ENCODE assay signal across 15 mouse cellular contexts in the genomic region with DNA sequence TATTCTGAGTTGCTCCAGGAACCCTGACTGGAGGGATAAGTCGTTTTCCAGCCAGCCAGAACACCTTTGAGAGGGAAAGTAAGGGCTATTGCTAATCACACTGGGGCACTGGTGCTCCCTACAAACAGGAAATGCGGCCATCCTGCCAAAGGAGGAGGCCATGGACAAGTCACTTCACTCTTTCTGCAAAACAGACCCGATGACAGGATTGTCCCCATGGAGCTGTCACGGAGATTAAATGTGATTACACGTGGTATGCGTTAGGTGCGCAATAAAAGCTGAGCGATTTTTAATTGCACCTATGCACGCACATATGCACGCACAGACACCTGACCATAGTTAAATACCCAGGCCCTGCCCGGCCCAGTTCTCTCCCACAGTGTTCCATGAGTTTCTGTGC. TPM values are rescaled to one million over a fixed set of nuclear protein-coding genes. Genes with fewer than 3 reads are reported as not detected.
DNase-seq lines count a peak whose midpoint lies in the region; ATAC-seq and TF ChIP-seq lines count a peak whose summit lies in the region.
"Had no signal": no experiment of that assay in that cellular context is flagged by ENCODE, and none has a peak within 500 bp of the region (broad histone marks: within the 10 kb centered on the region; RNA-seq: fewer than 3 reads in every experiment).

No protein-coding gene starts in this region.

- no peaks in the 10 kb centered on the region for H3K9me3 ChIP-seq in heart, embryonic 11.5 days (replicated peaks; ENCODE audit: control insufficient read depth, low read length)
- H3K9me3 ChIP-seq in liver, embryonic 12.5 days (replicated peaks): no peaks in the 10 kb centered on the region
- no peaks in the 10 kb centered on the region for H3K9me3 ChIP-seq in embryonic facial prominence, embryonic 12.5 days
- no peaks in the 10 kb centered on the region for H3K9me3 ChIP-seq in limb, embryonic 15.5 days

- no peak overlapping the region for H3K4me2 ChIP-seq in heart, embryonic 11.5 days
- H3K4me2 ChIP-seq in liver, embryonic 12.5 days: no peak overlapping the region
- no peak overlapping the region for H3K4me2 ChIP-seq in embryonic facial prominence, embryonic 12.5 days (replicated peaks)
- no peak overlapping the region for H3K4me2 ChIP-seq in limb, embryonic 15.5 days
- H3K4me2 ChIP-seq: hindbrain, embryonic 14.5 days had no signal

- no peak for TF ChIP-seq EP300 in heart, adult 2 months (IDR thresholded peaks at IDR 0.05; ENCODE audit: insufficient read depth, low read depth, low read length)

- no peaks in the 10 kb centered on the region for H3K36me3 ChIP-seq in heart, adult 2 months (ENCODE audit: control insufficient read depth, insufficient read depth, low read length)
- H3K36me3 ChIP-seq in heart, embryonic 11.5 days (ENCODE audit: control insufficient read depth, insufficient read depth, low read length): no peaks in the 10 kb centered on the region
- no peaks in the 10 kb centered on the region for H3K36me3 ChIP-seq in liver, adult 2 months (ENCODE audit: control insufficient read depth, insufficient read depth, low read length)
- H3K36me3 ChIP-seq in liver, embryonic 12.5 days: no peaks in the 10 kb centered on the region
- H3K36me3 ChIP-seq in embryonic facial prominence, embryonic 12.5 days: no peaks in the 10 kb centered on the region
- no peaks in the 10 kb centered on the region for H3K36me3 ChIP-seq in limb, embryonic 15.5 days

- intact Hi-C loops in heart, adult 2 months (cut with DNase I): no loop called here

- no peak overlapping the region; the same call in 1 of the 2 replicates for H3K9ac ChIP-seq in heart, adult 2 months (ENCODE audit: low read depth, low read length)
- no peak overlapping the region; the same call in 1 of the 2 replicates for H3K9ac ChIP-seq in heart, embryonic 11.5 days (ENCODE audit: low read depth, low read length)
- no peak overlapping the region for H3K9ac ChIP-seq in liver, adult 2 months (ENCODE audit: low read depth, low read length)
- H3K9ac ChIP-seq in liver, embryonic 12.5 days: no peak overlapping the region
- H3K9ac ChIP-seq in embryonic facial prominence, embryonic 12.5 days: no peak overlapping the region
- H3K9ac ChIP-seq in limb, embryonic 15.5 days: no peak overlapping the region
- H3K9ac ChIP-seq: hindbrain, embryonic 14.5 days had no signal

- WGBS in heart, adult 2 months: 62% methylated on average over 11 of the region's 11 CpGs
- WGBS in heart, embryonic 11.5 days (ENCODE audit: insufficient replicate concordance): 59% methylated on average over 11 of the region's 11 CpGs
- 57% methylated on average over 11 of the region's 11 CpGs for WGBS in liver, adult 2 months
- WGBS in liver, embryonic 12.5 days (ENCODE audit: insufficient replicate concordance): 60% methylated on average over 11 of the region's 11 CpGs
- 29% methylated on average over 11 of the region's 11 CpGs for WGBS in embryonic facial prominence, embryonic 12.5 days
- WGBS in limb, embryonic 15.5 days: 26% methylated on average over 11 of the region's 11 CpGs

- no peaks in the 10 kb centered on the region for H3K27me3 ChIP-seq in heart, adult 2 months (ENCODE audit: control insufficient read depth, insufficient read depth, low read length)
- peaks cover 4% of the 10 kb centered on the region for H3K27me3 ChIP-seq in heart, embryonic 11.5 days (ENCODE audit: control insufficient read depth, insufficient read depth, low read length)
- no peaks in the 10 kb centered on the region for H3K27me3 ChIP-seq in liver, adult 2 months (ENCODE audit: control insufficient read depth, insufficient read depth, low read length)
- H3K27me3 ChIP-seq in liver, embryonic 12.5 days (replicated peaks): peaks cover 65% of the 10 kb centered on the region
- H3K27me3 ChIP-seq in embryonic facial prominence, embryonic 12.5 days: 0 out of 2 replicates have a peak, but pooled peaks cover 6% of the 10 kb centered on the region
- peaks cover 19% of the 10 kb centered on the region; the same call in 1 of the 2 replicates for H3K27me3 ChIP-seq in limb, embryonic 15.5 days

- no peak for TF ChIP-seq CTCF in heart, adult 2 months (IDR thresholded peaks at IDR 0.05)
- no peak for TF ChIP-seq CTCF in liver, adult 2 months (IDR thresholded peaks at IDR 0.05; ENCODE audit: low read depth, low read length)

- H3K27ac ChIP-seq in heart, adult 2 months: peak overlapping the region; percentile 42
- H3K27ac ChIP-seq in heart, embryonic 11.5 days (ENCODE audit: low read depth, low read length): no peak overlapping the region
- peak overlapping the region; percentile 69 for H3K27ac ChIP-seq in liver, adult 2 months (replicated peaks; ENCODE audit: insufficient read depth, low read depth, low read length)
- H3K27ac ChIP-seq in liver, embryonic 12.5 days: no peak overlapping the region
- H3K27ac ChIP-seq in embryonic facial prominence, embryonic 12.5 days: peak overlapping the region; percentile 93
- 0 out of 2 replicates have a peak overlapping the region, but pooled peaks have one; percentile 43 for H3K27ac ChIP-seq in limb, embryonic 15.5 days
- H3K27ac ChIP-seq: hindbrain, embryonic 14.5 days; macrophage had no signal

- H3K4me1 ChIP-seq in heart, adult 2 months (ENCODE audit: control insufficient read depth, insufficient read depth, low read length): peaks cover 28% of the 10 kb centered on the region
- peaks cover 37% of the 10 kb centered on the region for H3K4me1 ChIP-seq in heart, embryonic 11.5 days (ENCODE audit: control insufficient read depth, insufficient read depth, low read length)
- peaks cover 33% of the 10 kb centered on the region for H3K4me1 ChIP-seq in liver, adult 2 months (ENCODE audit: control insufficient read depth, insufficient read depth, low read length)
- peaks cover 62% of the 10 kb centered on the region for H3K4me1 ChIP-seq in liver, embryonic 12.5 days
- peaks cover 57% of the 10 kb centered on the region for H3K4me1 ChIP-seq in embryonic facial prominence, embryonic 12.5 days
- H3K4me1 ChIP-seq in limb, embryonic 15.5 days: peaks cover 73% of the 10 kb centered on the region

- H3K79me2 ChIP-seq in heart, adult 2 months (replicated peaks; ENCODE audit: control insufficient read depth, insufficient read depth, low read length): peaks cover 4% of the 10 kb centered on the region; the same call in 1 of the 2 replicates
- H3K79me2 ChIP-seq in liver, adult 2 months (ENCODE audit: control insufficient read depth, insufficient read depth, low read length): peaks cover 7% of the 10 kb centered on the region; the same call in 1 of the 2 replicates

- no peak for TF ChIP-seq POLR2A in heart, adult 2 months (IDR thresholded peaks at IDR 0.05; ENCODE audit: insufficient read depth, low read depth, low read length)
- no peak for TF ChIP-seq POLR2A in liver, adult 2 months (IDR thresholded peaks at IDR 0.05; ENCODE audit: extremely low read depth, insufficient read depth, low read length)

- DNase-seq in heart, adult 2 months: no peak
- no peak for DNase-seq in liver, adult 2 months (ENCODE audit: extremely low read depth, low read depth, low spot score)
- DNase-seq in testis, postnatal 14 days (ENCODE audit: low spot score): no peak
- no peak for DNase-seq in left cerebral cortex, adult 11 months (ENCODE audit: low spot score)
- DNase-seq: gastrocnemius, postnatal 14 days; retina, postnatal 1 day had no signal

- no peak overlapping the region for H3K4me3 ChIP-seq in heart, adult 2 months
- no peak overlapping the region for H3K4me3 ChIP-seq in heart, embryonic 11.5 days (ENCODE audit: low read depth, low read length)
- H3K4me3 ChIP-seq in liver, adult 2 months (ENCODE audit: insufficient read depth, low read depth, low read length): no peak overlapping the region
- no peak overlapping the region for H3K4me3 ChIP-seq in liver, embryonic 12.5 days
- no peak overlapping the region for H3K4me3 ChIP-seq in embryonic facial prominence, embryonic 12.5 days
- H3K4me3 ChIP-seq in limb, embryonic 15.5 days: no peak overlapping the region
- H3K4me3 ChIP-seq: myocyte had no signal

- ATAC-seq in heart, embryonic 11.5 days (replicated peaks; ENCODE audit: insufficient number of reproducible peaks, low FRiP score, low TSS enrichment): no peak
- ATAC-seq in liver, embryonic 12.5 days: no peak
- no peak for ATAC-seq in embryonic facial prominence, embryonic 12.5 days (ENCODE audit: insufficient number of reproducible peaks, insufficient read depth, low FRiP score, low TSS enrichment)
- no peak for ATAC-seq in limb, embryonic 15.5 days (ENCODE audit: insufficient number of reproducible peaks, low FRiP score, low TSS enrichment, low read depth)

RNA-seq across cellular contexts. Expression of a gene that starts 1.7 kb away (rescaled TPM):
- total RNA-seq in heart, adult 2 months (2021): 10 to 100 TPM; 30.8 to 37.1 TPM
- polyA plus RNA-seq in heart, adult 2 months (2012; rRNA removed): 62.3 and 71.8 TPM in 2 replicates
- polyA plus RNA-seq in heart, embryonic 11.5 days (2014; fragmentation: Nextera tagmentation; extraction: Ambion mirVana): 24.1 and 29.7 TPM in 2 replicates
- 6.5 and 8.5 TPM in 2 replicates for total RNA-seq in liver, adult 2 months (2014; rRNA removed)
- 39.7 and 42.7 TPM in 2 replicates for polyA plus RNA-seq in liver, adult 2 months (2012; rRNA removed)
- 17.6 and 18.1 TPM in 2 replicates for polyA plus RNA-seq in liver, embryonic 12.5 days (2016; fragmentation: Nextera tagmentation; extraction: Ambion mirVana)
- 25.6 and 25.7 TPM in 2 replicates for polyA plus RNA-seq in embryonic facial prominence, embryonic 12.5 days (2016; fragmentation: Nextera tagmentation; extraction: Ambion mirVana)
- 26.5 and 30.0 TPM in 2 replicates for polyA plus RNA-seq in limb, embryonic 15.5 days (2015; fragmentation: Nextera tagmentation; extraction: Ambion mirVana)
- polyA plus RNA-seq: macrophage had no signal

RNA-seq across cellular contexts. Expression of a gene that starts 14.6 kb away (rescaled TPM):
- total RNA-seq in heart, adult 2 months (2021): not detected
- 0.59 and 1.5 TPM in 2 replicates for polyA plus RNA-seq in heart, adult 2 months (2012; rRNA removed)
- 0.49 TPM in 1 of 2 replicates, not detected in the other for polyA plus RNA-seq in heart, embryonic 11.5 days (2014; fragmentation: Nextera tagmentation; extraction: Ambion mirVana)
- 0.55 TPM in 1 of 2 replicates, not detected in the other for total RNA-seq in liver, adult 2 months (2014; rRNA removed)
- polyA plus RNA-seq in liver, adult 2 months (2012; rRNA removed): 0.57 TPM in 1 of 2 replicates, not detected in the other
- 7.0 and 9.5 TPM in 2 replicates for polyA plus RNA-seq in liver, embryonic 12.5 days (2016; fragmentation: Nextera tagmentation; extraction: Ambion mirVana)
- polyA plus RNA-seq in embryonic facial prominence, embryonic 12.5 days (2016; fragmentation: Nextera tagmentation; extraction: Ambion mirVana): not detected in 2 replicates
- polyA plus RNA-seq in limb, embryonic 15.5 days (2015; fragmentation: Nextera tagmentation; extraction: Ambion mirVana): 0.65 and 0.73 TPM in 2 replicates
- total RNA-seq: gastrocnemius, postnatal 14 days; layer of hippocampus, postnatal 14 days had no signal
- polyA plus RNA-seq: hindbrain, embryonic 14.5 days; macrophage had no signal

RNA-seq across cellular contexts. Expression of a gene that starts 36.2 kb away (rescaled TPM):
- 10 to 100 TPM; 42.2 to 44.4 TPM for total RNA-seq in heart, adult 2 months (2021)
- polyA plus RNA-seq in heart, adult 2 months (2012; rRNA removed): 44.7 and 52.7 TPM in 2 replicates
- 29.3 and 31.7 TPM in 2 replicates for polyA plus RNA-seq in heart, embryonic 11.5 days (2014; fragmentation: Nextera tagmentation; extraction: Ambion mirVana)
- total RNA-seq in liver, adult 2 months (2014; rRNA removed): 4.4 and 6.4 TPM in 2 replicates
- 34.9 and 42.7 TPM in 2 replicates for polyA plus RNA-seq in liver, adult 2 months (2012; rRNA removed)
- polyA plus RNA-seq in liver, embryonic 12.5 days (2016; fragmentation: Nextera tagmentation; extraction: Ambion mirVana): 32.2 and 33.5 TPM in 2 replicates
- 50.0 and 51.1 TPM in 2 replicates for polyA plus RNA-seq in embryonic facial prominence, embryonic 12.5 days (2016; fragmentation: Nextera tagmentation; extraction: Ambion mirVana)
- polyA plus RNA-seq in limb, embryonic 15.5 days (2015; fragmentation: Nextera tagmentation; extraction: Ambion mirVana): 53.2 and 54.4 TPM in 2 replicates

RNA-seq across cellular contexts. Expression of a gene that starts 37.9 kb away (rescaled TPM):
- 10 to 100 TPM; 15.0 to 17.0 TPM for total RNA-seq in heart, adult 2 months (2021)
- 22.3 and 28.5 TPM in 2 replicates for polyA plus RNA-seq in heart, adult 2 months (2012; rRNA removed)
- 3.7 and 4.2 TPM in 2 replicates for polyA plus RNA-seq in heart, embryonic 11.5 days (2014; fragmentation: Nextera tagmentation; extraction: Ambion mirVana)
- 2.7 and 4.3 TPM in 2 replicates for total RNA-seq in liver, adult 2 months (2014; rRNA removed)
- polyA plus RNA-seq in liver, adult 2 months (2012; rRNA removed): 15.0 and 18.7 TPM in 2 replicates
- 2.3 and 2.5 TPM in 2 replicates for polyA plus RNA-seq in liver, embryonic 12.5 days (2016; fragmentation: Nextera tagmentation; extraction: Ambion mirVana)
- polyA plus RNA-seq in embryonic facial prominence, embryonic 12.5 days (2016; fragmentation: Nextera tagmentation; extraction: Ambion mirVana): 3.6 TPM in 2 replicates
- 3.4 and 3.8 TPM in 2 replicates for polyA plus RNA-seq in limb, embryonic 15.5 days (2015; fragmentation: Nextera tagmentation; extraction: Ambion mirVana)
- polyA plus RNA-seq: macrophage had no signal

RNA-seq across cellular contexts. Expression of a gene that starts 58.7 kb away (rescaled TPM):
- total RNA-seq in heart, adult 2 months (2021): not detected
- polyA plus RNA-seq in heart, adult 2 months (2012; rRNA removed): 0.04 TPM in 1 of 2 replicates, not detected in the other
- 0.23 and 0.47 TPM in 2 replicates for polyA plus RNA-seq in heart, embryonic 11.5 days (2014; fragmentation: Nextera tagmentation; extraction: Ambion mirVana)
- not detected in 2 replicates for total RNA-seq in liver, adult 2 months (2014; rRNA removed)
- not detected in 2 replicates for polyA plus RNA-seq in liver, adult 2 months (2012; rRNA removed)
- 0.17 and 0.43 TPM in 2 replicates for polyA plus RNA-seq in liver, embryonic 12.5 days (2016; fragmentation: Nextera tagmentation; extraction: Ambion mirVana)
- 0.29 and 1.4 TPM in 2 replicates for polyA plus RNA-seq in embryonic facial prominence, embryonic 12.5 days (2016; fragmentation: Nextera tagmentation; extraction: Ambion mirVana)
- 0.50 and 0.65 TPM in 2 replicates for polyA plus RNA-seq in limb, embryonic 15.5 days (2015; fragmentation: Nextera tagmentation; extraction: Ambion mirVana)
- total RNA-seq: gastrocnemius, postnatal 14 days had no signal
- polyA plus RNA-seq: brain, embryonic 14.5 days; macrophage had no signal

Comparison
In these comparisons a context has a peak if more than half of its experiments do, and no peak if none do; other contexts are left out.
1. H3K27ac ChIP-seq: peak in heart, adult 2 months (single experiment), liver, adult 2 months (single experiment), embryonic facial prominence, embryonic 12.5 days (single experiment) and limb, embryonic 15.5 days (single experiment); none in heart, embryonic 11.5 days (single experiment) and liver, embryonic 12.5 days (single experiment).